Mouse (Mus musculus) c-Kit-positive CD71-positive TER-119-positive erythroid progenitor cells, embryonic 14.5 days (primary cell): Measurements from ENCODE around the gene Cby3.

Source experiments
- DNase-seq: peaks from one replicate; pipeline ENCODE4 v3.0.0-alpha.2; 2013; ENCODE audit warnings: low spot score

Cby3 gene

GRCm38 (mm10) chr11:50389616-50390015 lies 35.4 kb downstream of the Cby3 start:
- DNase-seq = no peak

- no peak for DNase-seq
These were observed 37.2 kb downstream of the Cby3 start for GRCm38 (mm10) chr11:50391272-50391960.

DNA sequence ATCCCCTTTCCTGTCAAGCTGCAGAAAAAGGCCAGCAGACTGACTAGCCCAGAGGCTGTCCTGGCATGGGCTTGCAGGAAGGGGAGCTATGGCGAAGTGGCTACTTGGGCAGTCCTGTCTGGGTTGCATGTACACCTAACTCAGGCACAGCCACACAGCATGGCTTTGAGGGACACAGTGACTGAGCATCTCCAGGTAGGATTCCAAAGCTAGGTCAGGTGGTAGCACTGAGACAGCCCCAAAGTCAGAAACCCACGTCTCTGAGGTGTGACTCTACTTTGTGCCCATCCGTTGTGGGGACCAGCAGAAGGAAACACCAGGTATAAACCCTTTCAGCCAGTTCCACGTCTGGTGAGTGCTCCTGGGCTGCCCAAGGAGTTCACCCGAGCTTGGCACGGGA lies 39.0 kb downstream of the Cby3 start:
- no peak for DNase-seq

DNA sequence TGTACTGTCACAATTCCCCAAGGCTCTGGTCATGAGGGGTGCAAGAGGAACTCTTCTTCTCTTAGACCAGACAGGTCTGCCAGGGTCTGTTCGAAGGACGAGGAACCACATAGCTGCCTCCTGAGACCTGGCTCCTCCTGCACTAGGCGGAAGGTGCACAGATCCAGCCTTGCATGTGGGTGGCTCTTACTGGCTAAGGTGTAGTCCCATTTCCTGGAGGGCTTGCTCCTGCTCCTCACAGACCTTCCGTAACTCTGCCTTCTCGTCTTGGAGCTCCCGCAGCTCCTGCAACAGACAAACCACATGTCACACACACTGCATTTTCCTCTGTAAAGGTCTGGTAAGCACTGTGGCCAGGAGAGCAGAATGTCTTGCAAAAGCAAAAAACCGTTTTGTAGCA lies 40.5 kb downstream of the Cby3 start:
- no peak for DNase-seq

GRCm38 (mm10) chr11:50396766-50397307 lies 42.6 kb downstream of the Cby3 start:
- no peak for DNase-seq

DNA sequence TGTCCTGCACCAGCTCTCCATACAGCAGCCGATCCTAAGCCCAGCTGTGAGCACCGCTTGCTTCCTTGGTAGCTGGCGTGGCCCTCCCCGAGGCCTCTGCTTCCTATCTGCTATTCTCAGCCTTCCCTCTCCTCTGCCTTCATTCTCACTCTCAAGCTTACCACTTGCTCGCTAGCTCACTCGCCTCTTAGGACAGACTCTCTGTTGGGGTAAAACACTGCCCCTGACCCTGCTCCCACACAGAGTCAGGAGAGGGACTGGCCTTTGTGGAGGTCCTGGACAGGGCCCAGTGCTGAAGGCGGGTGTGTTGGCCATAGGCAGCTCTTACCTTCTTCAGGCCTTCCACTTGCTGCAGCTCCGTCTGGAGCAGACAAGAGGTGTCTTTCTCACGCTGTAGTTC lies 43.1 kb downstream of the Cby3 start:
- no peak for DNase-seq

GRCm38 (mm10) chr11:50398803-50399202 lies 44.5 kb downstream of the Cby3 start:
- no peak for DNase-seq

DNA sequence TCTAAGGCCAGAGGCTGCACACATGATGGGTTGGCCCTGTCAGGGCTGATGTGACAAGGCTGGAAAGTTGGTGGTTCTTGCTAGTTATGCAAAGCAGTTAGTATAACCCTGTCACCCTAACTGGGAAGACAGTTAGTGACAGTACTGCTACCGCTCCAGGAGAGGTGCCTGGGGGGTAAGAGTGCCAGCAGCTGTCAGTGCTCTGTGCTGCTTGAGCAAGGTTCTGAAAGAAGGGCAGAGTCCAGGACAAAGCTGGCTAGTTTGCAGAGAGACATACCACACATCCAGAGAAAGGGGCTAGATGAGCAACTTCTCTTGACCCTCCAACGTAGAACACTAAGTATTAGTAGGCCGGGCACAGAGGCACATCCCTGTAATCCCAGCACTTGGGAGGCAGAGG lies 48.2 kb downstream of the Cby3 start:
- DNase-seq = no peak

- DNase-seq = no peak
These were observed 49.2 kb downstream of the Cby3 start for GRCm38 (mm10) chr11:50403367-50404014.

DNA sequence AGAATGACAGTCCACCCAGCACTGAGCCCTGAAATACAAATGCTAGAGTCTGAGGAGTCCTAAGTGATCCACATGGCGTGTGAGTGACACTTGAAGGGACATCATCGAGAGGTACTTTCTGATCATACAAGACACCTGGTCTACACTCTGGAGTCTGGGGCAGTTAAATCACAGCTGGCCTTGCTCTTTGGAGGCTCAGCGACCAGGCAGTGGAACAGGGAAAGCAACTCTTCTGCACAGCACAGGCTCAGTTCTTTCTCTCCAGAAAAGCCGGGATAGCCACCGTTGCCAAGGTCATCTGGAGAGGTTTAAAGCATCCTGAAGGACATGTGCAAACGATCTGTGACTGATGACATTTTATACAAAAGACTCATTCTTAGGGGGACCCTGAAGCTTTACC lies 53.0 kb downstream of the Cby3 start:
- DNase-seq = no peak
